Mouse (Mus musculus) thymus, adult 2 months (tissue): ENCODE results near the gene Aym1. TPM values are rescaled to one million over a fixed set of nuclear protein-coding genes. Genes with fewer than 3 reads are reported as not detected.
"Not testable (repeated sequence)": the region's sequence is repeated elsewhere in the genome, so short reads cannot be mapped to it uniquely, and the experiment has no call there.

Experiments used
- DNase-seq: peaks from one replicate; pipeline ENCODE4 v3.0.0; 2021
- H3K27ac ChIP-seq: fragments of 200-500 bp; 2 replicates; pipeline ENCODE4 v1.5.1; 2012; ENCODE audit warnings: low read length, control low read depth; ENCODE audit not compliant: control insufficient read depth, insufficient read depth
- H3K27me3 ChIP-seq: fragments of 200-500 bp; 2 replicates; pipeline ENCODE4 v1.6.1; 2012; ENCODE audit warnings: mild to moderate bottlenecking, low read length, moderate library complexity, mixed read lengths; ENCODE audit not compliant: control insufficient read depth, insufficient read depth
- H3K36me3 ChIP-seq: fragments of 200-500 bp; 2 replicates; pipeline ENCODE4 v1.6.1; 2012; ENCODE audit warnings: mild to moderate bottlenecking, low read length, moderate library complexity; ENCODE audit not compliant: control insufficient read depth, insufficient read depth
- H3K4me1 ChIP-seq: fragments of 200-500 bp; replicated peaks from 2 replicates; pipeline ENCODE4 v1.6.1; 2012; ENCODE audit warnings: low read length; ENCODE audit not compliant: control insufficient read depth, insufficient read depth
- H3K4me3 ChIP-seq: fragments of 200-500 bp; 2 replicates; pipeline ENCODE4 v1.5.1; 2012; ENCODE audit warnings: mild to moderate bottlenecking, low read length, control low read depth, moderate library complexity; ENCODE audit not compliant: control insufficient read depth, insufficient read depth
- CTCF ChIP-seq: fragments of 200-500 bp; IDR thresholded peaks from 2 replicates; pipeline ENCODE4 v1.5.1; 2012; ENCODE audit warnings: mild to moderate bottlenecking, control low read depth, low read length, moderate library complexity, borderline replicate concordance; ENCODE audit not compliant: control insufficient read depth, poor library complexity, insufficient read depth; ENCODE audit errors: extremely low read depth
- POLR2A ChIP-seq: fragments of 200-500 bp; IDR thresholded peaks from 2 replicates; pipeline ENCODE4 v1.6.1; 2012; ENCODE audit warnings: mild to moderate bottlenecking, low read length, control low read depth, moderate library complexity; ENCODE audit not compliant: control insufficient read depth, poor library complexity, insufficient read depth; ENCODE audit errors: extremely low read depth
- WGBS: fragments of 180-500 bp; shearing (Covaris S2); methylation state at CpG from one replicate; pipeline ENCODE4 v1.1.7; 2018; 5-methylcytosine and 5-hydroxymethylcytosine counted together
- polyA plus RNA-seq: library from polyadenylated mRNA; depleted of rRNA; stranded (reverse); fragments of >200 nt; gene quantifications from 2 replicates; pipeline ENCODE4 v1.2.3, GENCODE M21; 2012

Aym1 gene
- polyA plus RNA-seq, 1 experiment = not detected

DNA sequence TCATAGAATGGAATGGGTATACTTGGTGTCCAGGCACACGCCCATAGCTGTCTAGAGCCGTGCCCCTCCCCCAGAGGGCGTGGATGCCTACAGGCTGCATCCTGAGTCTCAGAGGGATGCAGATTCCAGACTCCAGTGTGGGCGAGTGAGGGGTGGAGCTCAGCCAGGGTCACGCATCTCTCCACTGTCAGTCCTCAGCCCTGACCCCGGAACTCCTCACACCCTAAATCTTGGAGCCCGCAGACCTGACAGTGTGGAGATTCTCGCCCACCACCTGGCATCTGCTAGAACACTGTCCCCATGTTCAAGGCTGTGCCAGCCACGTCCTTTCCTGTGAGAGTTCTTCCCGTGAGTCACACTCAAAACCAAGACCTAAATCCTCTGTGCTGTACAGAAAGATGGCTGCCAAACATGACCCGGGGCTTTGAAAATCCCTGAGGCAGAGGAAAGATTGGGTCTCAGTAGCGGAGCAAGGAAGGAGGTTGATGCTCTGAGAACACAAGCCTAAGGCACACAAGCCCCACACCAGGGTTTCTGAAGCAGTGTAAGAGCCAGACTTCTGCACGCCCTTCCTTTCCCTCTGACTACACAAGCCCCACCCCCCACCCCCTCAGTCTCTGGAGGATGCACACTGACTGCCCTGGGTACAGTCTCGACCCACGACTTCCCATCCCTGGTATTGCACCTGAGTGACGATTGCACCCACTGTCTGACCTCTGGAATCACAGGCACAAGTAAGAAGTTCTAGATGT is 12.3 kb upstream of the Aym1 start:
- Histone ChIP-seq H3K4me3 (no peak overlapping the region), H3K27ac (no peak overlapping the region), H3K36me3 (no peaks in the 10 kb centered on the region), H3K27me3 (no peaks in the 10 kb centered on the region; the same call in 1 of the 2 replicates), H3K4me1 (no peaks in the 10 kb centered on the region)
- 36% methylated on average over 16 of the region's 16 CpGs for WGBS
- no peak for DNase-seq
- TF ChIP-seq POLR2A = no peak
- no peak for TF ChIP-seq CTCF

DNA sequence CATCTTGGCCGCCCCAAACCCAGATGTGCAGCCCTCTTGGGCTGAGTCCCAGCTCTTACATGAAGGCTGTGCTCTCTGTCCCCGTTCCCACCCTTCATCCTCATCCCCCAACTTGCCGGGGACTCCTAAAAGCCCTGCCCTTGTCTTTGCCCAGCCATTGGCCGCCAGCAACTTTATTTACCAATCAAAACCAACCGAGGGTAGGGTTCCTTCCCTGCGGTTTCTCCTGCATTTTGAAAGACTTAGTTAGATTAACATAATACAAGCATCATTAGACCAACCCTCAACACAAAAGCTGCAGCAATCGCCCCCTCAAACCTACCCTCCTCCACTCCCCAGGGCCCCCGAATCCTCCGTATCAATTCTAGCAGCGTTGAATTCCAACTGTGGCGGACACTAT is 11.3 kb upstream of the Aym1 start:
- no peak for DNase-seq
- no peak overlapping the region for H3K27ac ChIP-seq
- no peak overlapping the region for H3K4me3 ChIP-seq
- no peaks in the 10 kb centered on the region for H3K36me3 ChIP-seq
- no peak for TF ChIP-seq POLR2A
- TF ChIP-seq CTCF = no peak
- H3K27me3 ChIP-seq = no peaks in the 10 kb centered on the region; the same call in 1 of the 2 replicates
- WGBS = 21% methylated on average over 11 of the region's 11 CpGs
- no peaks in the 10 kb centered on the region for H3K4me1 ChIP-seq

DNA sequence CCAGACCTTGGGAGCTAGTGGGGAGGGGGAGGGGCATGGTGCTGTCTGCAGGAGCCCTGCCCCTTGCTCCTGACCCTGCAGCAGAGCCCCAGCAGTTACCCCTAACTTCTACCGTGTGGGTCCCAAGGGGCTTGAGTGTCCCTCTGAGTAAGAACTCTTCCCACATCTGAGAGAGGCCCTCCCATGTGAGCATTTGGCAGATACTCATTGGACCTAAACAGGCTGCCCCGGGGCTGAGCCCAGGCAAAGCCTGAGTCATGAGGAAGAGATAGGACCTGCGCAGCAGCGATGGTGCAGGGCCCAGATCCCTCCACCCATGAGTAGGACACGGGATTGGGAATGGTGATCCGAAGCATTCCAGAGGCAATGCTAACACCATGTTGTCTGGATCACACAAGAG is 10.4 kb upstream of the Aym1 start:
- not testable (repeated sequence) for H3K27me3 ChIP-seq, H3K4me3 ChIP-seq
- 47% methylated on average over 6 of the region's 6 CpGs for WGBS

DNA sequence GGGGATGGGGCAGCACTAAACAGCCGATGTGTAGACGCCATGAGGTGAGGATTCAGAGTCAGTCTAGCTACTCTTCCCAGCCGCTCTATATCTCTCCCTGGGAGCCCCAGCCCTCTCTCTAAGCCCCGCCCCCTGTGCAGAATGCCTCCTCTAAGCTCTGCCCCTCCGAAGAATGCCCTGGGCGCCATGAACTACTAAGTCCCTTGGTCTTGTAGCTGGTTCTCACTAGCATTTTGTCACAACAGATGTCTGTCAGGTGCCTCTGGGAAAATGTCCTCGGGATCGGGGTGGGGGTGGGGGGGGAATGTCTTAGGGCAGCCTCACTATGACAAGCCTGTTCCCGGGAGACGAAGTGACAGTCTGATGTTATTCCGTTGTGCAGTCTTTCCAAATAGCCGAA is 9.5 kb upstream of the Aym1 start:
- H3K27me3 ChIP-seq = no peaks in the 10 kb centered on the region; the same call in 1 of the 2 replicates
- WGBS = 42% methylated on average over 12 of the region's 12 CpGs
- no peak overlapping the region for H3K27ac ChIP-seq
- H3K4me1 ChIP-seq = no peaks in the 10 kb centered on the region
- no peak for TF ChIP-seq CTCF
- no peak for TF ChIP-seq POLR2A
- no peak for DNase-seq
- H3K36me3 ChIP-seq = no peaks in the 10 kb centered on the region
- H3K4me3 ChIP-seq = no peak overlapping the region

More for the DNA sequence above, 10.4 kb upstream of the Aym1 start:
- not testable (repeated sequence) for H3K4me1 ChIP-seq, DNase-seq, H3K27ac ChIP-seq, H3K36me3 ChIP-seq

DNA sequence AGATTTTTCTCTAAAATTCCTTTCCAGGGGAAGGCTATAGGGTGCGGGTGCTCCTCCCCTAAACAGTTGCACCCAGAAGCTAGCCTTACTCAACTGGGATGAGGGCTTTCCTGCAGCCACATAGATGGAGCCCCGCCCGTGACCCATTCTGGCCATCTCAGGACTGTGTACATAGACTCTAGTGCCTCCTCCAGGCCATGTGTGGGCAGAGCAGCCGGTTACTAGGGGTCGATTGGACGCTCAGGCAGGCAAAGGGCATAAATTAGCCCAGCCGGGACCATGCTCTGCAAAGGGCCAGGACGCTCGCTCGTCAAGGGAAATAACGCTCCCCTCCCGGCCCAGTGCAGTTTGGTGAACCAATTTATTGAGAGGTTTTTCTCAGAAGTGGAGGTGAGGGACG is 8.5 kb upstream of the Aym1 start:
- no peaks in the 10 kb centered on the region for H3K36me3 ChIP-seq
- H3K4me1 ChIP-seq = no peaks in the 10 kb centered on the region
- H3K27ac ChIP-seq = no peak overlapping the region
- DNase-seq = no peak
- no peaks in the 10 kb centered on the region; the same call in 1 of the 2 replicates for H3K27me3 ChIP-seq
- WGBS = 23% methylated on average over 13 of the region's 13 CpGs
- H3K4me3 ChIP-seq = no peak overlapping the region
- TF ChIP-seq POLR2A = no peak
- no peak for TF ChIP-seq CTCF

DNA sequence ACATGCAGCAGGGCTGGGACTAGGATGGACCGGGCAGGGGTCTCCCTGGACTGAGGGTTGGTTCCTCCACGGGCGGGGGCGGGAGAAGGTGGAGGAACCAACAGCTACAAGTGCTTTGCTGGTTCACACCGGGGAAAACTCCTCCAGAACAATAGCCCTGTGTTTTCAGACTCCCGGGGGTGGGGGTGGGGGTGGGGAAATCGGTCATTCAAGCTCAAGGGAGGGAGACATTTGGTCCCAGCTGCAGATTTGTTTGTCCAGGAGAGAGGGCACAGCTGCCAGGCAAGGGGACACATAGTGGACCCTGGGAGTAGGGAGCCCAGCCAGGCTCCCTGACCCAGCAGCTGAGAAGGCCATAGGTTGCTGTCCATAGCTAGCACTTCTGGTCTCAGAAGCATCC is 7.9 kb upstream of the Aym1 start:
- DNase-seq = no peak
- no peak for TF ChIP-seq POLR2A
- TF ChIP-seq CTCF = no peak
- 17% methylated on average over 7 of the region's 7 CpGs for whole genome bisulfite sequencing

DNA sequence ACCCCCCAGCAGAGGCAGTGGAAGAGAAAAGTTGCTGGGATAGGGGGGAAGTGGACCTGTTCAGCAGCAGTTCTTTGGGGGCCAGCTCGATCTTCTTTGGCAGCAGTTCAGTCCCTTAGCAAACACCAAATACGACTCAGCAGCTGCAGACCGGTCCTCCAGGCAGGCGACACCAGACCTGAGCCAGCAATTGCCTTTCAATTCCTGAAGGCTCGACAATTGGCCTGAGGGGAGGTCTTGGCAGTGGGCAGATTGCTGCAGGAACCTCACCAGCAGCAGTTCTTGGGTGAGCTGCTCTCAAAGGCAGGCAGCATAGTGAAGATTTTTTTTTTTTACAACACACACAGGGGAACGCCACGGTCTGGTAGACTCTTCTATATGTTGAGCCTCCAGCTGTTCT is 7.3 kb upstream of the Aym1 start:
- 41% methylated on average over 7 of the region's 7 CpGs for WGBS
- no peak for DNase-seq
- Histone ChIP-seq H3K36me3 (no peaks in the 10 kb centered on the region), H3K4me3 (no peak overlapping the region), H3K4me1 (no peaks in the 10 kb centered on the region), H3K27ac (no peak overlapping the region), H3K27me3 (no peaks in the 10 kb centered on the region; the same call in 1 of the 2 replicates)
- TF ChIP-seq POLR2A (no peak), CTCF (no peak)

More for the DNA sequence above, 7.9 kb upstream of the Aym1 start:
- Histone ChIP-seq H3K27me3 (no peaks in the 10 kb centered on the region; the same call in 1 of the 2 replicates), H3K27ac (no peak overlapping the region), H3K36me3 (no peaks in the 10 kb centered on the region), H3K4me1 (no peaks in the 10 kb centered on the region), H3K4me3 (no peak overlapping the region)

DNA sequence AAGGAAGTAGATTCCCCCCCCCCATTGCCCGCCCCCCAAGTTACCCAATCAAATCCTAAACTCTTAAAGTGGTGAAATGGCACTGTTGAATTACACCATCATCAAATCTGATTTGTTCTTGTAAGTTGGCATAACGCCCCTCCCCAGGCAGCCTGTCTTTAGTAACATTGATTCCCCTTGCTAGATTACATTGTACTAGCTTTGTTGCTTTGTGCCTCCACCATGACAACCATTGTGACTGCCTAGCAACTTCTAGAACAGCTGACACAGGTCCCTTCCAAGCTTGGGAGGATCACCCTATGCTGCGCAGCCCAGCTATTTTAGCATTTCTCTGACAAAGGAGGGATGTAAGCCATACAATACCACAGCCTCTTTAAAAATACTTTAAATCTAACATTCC is 5.3 kb upstream of the Aym1 start:
- TF ChIP-seq CTCF = no peak
- no peak for TF ChIP-seq POLR2A
- Histone ChIP-seq H3K36me3 (no peaks in the 10 kb centered on the region), H3K27ac (no peak overlapping the region), H3K4me1 (no peaks in the 10 kb centered on the region), H3K4me3 (no peak overlapping the region), H3K27me3 (no peaks in the 10 kb centered on the region; the same call in 1 of the 2 replicates)
- 88% methylated on average over 3 of the region's 3 CpGs for WGBS
- no peak for DNase-seq
